Mouse (Mus musculus): ENCODE measurements at regions not wholly inside any gene's neighbourhood (a gene's known extent, or its start where the extent isn't known, plus 50 kb on each side); places are given as distances from the start of the nearest gene placed in this dataset.

DNA sequence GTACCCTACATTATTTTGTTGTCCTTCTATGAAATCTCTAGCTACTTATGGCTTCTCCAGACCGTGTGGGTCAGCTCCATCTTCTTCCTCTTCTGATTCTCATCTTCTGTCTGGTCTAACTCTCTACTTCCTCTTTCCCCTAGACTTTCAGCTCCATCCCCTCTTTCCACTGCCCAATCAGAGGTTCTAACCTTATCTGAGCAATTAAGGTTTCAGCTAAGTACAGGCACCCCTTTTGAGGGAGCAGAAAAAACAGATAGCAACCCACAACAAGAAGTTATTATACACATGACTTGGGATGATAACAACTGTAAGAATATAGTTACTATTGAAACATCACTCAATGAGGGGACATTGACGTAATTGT, 136.8 kb upstream of the Meis1 start:
- TF ChIP-seq CTCF (IDR thresholded peaks at IDR 0.05; ENCODE audit: low read depth, low read length), result no peak
- TF ChIP-seq POLR2A (IDR thresholded peaks at IDR 0.05; ENCODE audit: borderline replicate concordance, low read depth, low read length), result no peak

All from bone marrow macrophage, adult 2 months (primary cell).